Mouse (Mus musculus) ES-E14 (cell line): ENCODE measurements around the gene Dnajc5g. TPM values are rescaled to one million over a fixed set of nuclear protein-coding genes. Genes with fewer than 3 reads are reported as not detected.

Experiments used
- DNase-seq: peaks from one replicate; pipeline ENCODE4 v3.0.0-alpha.2; 2013; ENCODE audit warnings: low read depth, low spot score
- H3K27ac ChIP-seq: 2 replicates; pipeline ENCODE4 v1.5.1; 2012; ENCODE audit warnings: low read depth, mild to moderate bottlenecking, low read length, moderate library complexity, mixed read lengths; ENCODE audit not compliant: poor library complexity, insufficient read depth, severe bottlenecking
- H3K36me3 ChIP-seq: 2 replicates; pipeline ENCODE4 v1.6.1; 2012; ENCODE audit warnings: mild to moderate bottlenecking, low read length, moderate library complexity, mixed read lengths; ENCODE audit not compliant: control insufficient read depth, poor library complexity, insufficient read depth, severe bottlenecking
- H3K4me1 ChIP-seq, 2 experiments: fragments of 150-350 bp in 1 of 2; sonication (generic) in 1 of 2; 2 replicates each; pipeline ENCODE4 v1.6.1; 2012; ENCODE audit warnings: low read length in 2 of 2, mild to moderate bottlenecking in 1 of 2, mixed read lengths in 1 of 2; ENCODE audit not compliant: control insufficient read depth in 2 of 2, insufficient read depth in 2 of 2, poor library complexity in 1 of 2
- H3K4me3 ChIP-seq, 2 experiments: fragments of 150-350 bp in 1 of 2; sonication (generic) in 1 of 2; 2 replicates each; pipeline ENCODE4 v1.5.1; 2012; ENCODE audit warnings: low read length in 2 of 2, low read depth in 1 of 2, mild to moderate bottlenecking in 1 of 2, mixed read lengths in 1 of 2; ENCODE audit not compliant: insufficient read depth in 1 of 2, poor library complexity in 1 of 2, severe bottlenecking in 1 of 2
- H3K9ac ChIP-seq: 2 replicates; pipeline ENCODE4 v1.6.1; 2012; ENCODE audit warnings: low read depth, mild to moderate bottlenecking, low read length, mixed read lengths; ENCODE audit not compliant: poor library complexity, insufficient read depth, severe bottlenecking
- H3K9me3 ChIP-seq: fragments of 150-350 bp; sonication (generic); 2 replicates; pipeline ENCODE4 v1.6.1; 2012; ENCODE audit warnings: low read depth, mild to moderate bottlenecking, low read length; ENCODE audit not compliant: control insufficient read depth, insufficient read depth
- CHD2 ChIP-seq: IDR thresholded peaks from 2 replicates; pipeline ENCODE4 v1.6.1; 2014; ENCODE audit warnings: mild to moderate bottlenecking, low read depth, low read length, inconsistent platforms
- HCFC1 ChIP-seq: IDR thresholded peaks from 2 replicates; pipeline ENCODE4 v1.6.1; 2012; ENCODE audit warnings: low read length, inconsistent platforms, borderline replicate concordance; ENCODE audit not compliant: insufficient read depth
- MAFK ChIP-seq: IDR thresholded peaks from 2 replicates; pipeline ENCODE4 v1.6.1; 2014; ENCODE audit warnings: mild to moderate bottlenecking, low read depth, low read length, inconsistent platforms; ENCODE audit not compliant: insufficient read depth
- ZC3H11A ChIP-seq: IDR thresholded peaks from 2 replicates; pipeline ENCODE4 v1.6.1; 2012; ENCODE audit warnings: low read depth, mild to moderate bottlenecking, inconsistent platforms, low read length, borderline replicate concordance
- ZNF384 ChIP-seq: IDR thresholded peaks from 2 replicates; pipeline ENCODE4 v1.6.1; 2012; ENCODE audit warnings: low read depth, low read length, inconsistent platforms
- in situ Hi-C, 2 experiments: fragments of 600-800 bp; cut with MboI; formaldehyde crosslinking; loops; one replicate each; pipeline ENCODE4 v1.15.1; 2025; ENCODE audit warnings: low sequenced_read_pairs in 2 of 2, inconsistent platforms in 1 of 2; ENCODE audit not compliant: unreplicated experiment in 2 of 2
- total RNA-seq: library from RNA; depleted of rRNA; stranded (reverse); fragments of 300-350 nt; gene quantifications from 2 replicates; pipeline ENCODE4 v1.2.3, GENCODE M21; 2012

The Dnajc5g gene
- total RNA-seq, 1 experiment: 0.67 TPM

DNA sequence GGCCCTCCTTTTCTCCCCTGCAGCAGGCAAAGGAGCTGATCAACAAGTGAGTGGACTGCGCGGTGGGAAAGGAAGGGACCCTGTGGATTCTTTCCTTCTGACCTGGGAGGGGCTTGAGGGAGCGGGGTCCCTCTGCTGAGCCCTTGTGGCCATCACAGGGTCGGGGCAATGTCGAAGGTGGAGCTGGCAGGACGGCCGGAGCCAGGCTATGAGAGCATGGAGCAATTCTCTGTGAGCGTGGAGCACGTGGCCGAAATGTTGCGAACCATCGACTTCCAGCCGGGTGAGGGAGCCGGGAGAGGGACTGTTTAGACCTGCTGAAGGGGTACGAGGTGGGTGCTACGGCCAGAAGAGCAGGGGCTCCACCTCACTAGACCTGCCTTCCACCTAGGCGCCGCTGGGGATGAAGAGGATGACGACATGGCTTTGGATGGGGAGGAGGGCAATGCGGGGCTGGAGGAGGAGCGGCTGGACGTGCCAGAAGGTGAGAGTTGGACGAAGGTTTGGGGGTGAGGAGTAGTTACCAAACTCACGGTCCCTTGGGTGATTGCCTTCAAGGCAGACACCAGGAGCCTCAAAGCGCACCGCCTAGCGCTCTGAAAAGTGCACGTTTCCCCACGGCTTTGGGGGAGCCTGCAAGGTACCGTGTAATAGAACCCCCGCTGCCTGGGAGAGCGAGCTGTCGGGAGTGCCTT lies 30.8 kb downstream of the Dnajc5g start:
- Histone ChIP-seq H3K9ac (no peak overlapping the region), H3K4me1 (peaks cover 0 to 8% of the 10 kb centered on the region in 2 experiments; a peak in 1 of 4 replicates), H3K27ac (no peak overlapping the region), H3K4me3 (peak overlapping the region; percentile 62 to 64; a peak in 3 of 4 replicates), H3K9me3 (no peaks in the 10 kb centered on the region), H3K36me3 (0 out of 2 replicates have a peak, but pooled peaks cover 3% of the 10 kb centered on the region)
- TF ChIP-seq MAFK (no peak), ZC3H11A (no peak), CHD2 (no peak), ZNF384 (no peak), HCFC1 (no peak)
- in situ Hi-C loops: no loop called here
- DNase-seq: no peak

DNA sequence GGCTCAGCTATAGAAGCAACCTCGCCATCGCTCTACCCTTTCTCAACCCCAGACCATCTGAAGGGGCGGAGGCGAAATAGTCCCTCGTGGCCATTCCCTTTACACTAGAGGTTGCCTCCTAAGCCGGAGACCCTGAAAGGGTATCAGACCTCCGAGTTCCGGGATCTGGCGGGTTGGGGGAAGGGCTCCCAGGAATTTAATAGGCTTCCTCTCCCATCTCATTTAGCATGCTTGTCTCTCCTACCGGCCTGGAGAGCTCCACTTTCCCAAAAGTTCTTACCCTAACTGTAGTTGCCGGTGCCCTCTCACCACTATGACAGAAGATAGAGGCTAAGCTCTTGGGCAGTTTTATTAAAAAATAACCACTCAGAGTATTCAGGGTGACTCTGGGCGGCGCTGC lies 31.6 kb downstream of the Dnajc5g start:
- in situ Hi-C loops: no loop called here
- DNase-seq: no peak
- no peak overlapping the region for H3K9ac ChIP-seq
- H3K36me3 ChIP-seq: 0 out of 2 replicates have a peak, but pooled peaks cover 3% of the 10 kb centered on the region
- H3K9me3 ChIP-seq: no peaks in the 10 kb centered on the region
- TF ChIP-seq ZNF384: no peak
- no peak for TF ChIP-seq CHD2
- no peak for TF ChIP-seq ZC3H11A
- no peak for TF ChIP-seq HCFC1
- no peak for TF ChIP-seq MAFK
- H3K27ac ChIP-seq: no peak overlapping the region
- H3K4me3 ChIP-seq: peak overlapping the region; percentile 62 to 64
- H3K4me1 ChIP-seq: peaks cover 0 to 8% of the 10 kb centered on the region in 2 experiments; a peak in 1 of 4 replicates

DNA sequence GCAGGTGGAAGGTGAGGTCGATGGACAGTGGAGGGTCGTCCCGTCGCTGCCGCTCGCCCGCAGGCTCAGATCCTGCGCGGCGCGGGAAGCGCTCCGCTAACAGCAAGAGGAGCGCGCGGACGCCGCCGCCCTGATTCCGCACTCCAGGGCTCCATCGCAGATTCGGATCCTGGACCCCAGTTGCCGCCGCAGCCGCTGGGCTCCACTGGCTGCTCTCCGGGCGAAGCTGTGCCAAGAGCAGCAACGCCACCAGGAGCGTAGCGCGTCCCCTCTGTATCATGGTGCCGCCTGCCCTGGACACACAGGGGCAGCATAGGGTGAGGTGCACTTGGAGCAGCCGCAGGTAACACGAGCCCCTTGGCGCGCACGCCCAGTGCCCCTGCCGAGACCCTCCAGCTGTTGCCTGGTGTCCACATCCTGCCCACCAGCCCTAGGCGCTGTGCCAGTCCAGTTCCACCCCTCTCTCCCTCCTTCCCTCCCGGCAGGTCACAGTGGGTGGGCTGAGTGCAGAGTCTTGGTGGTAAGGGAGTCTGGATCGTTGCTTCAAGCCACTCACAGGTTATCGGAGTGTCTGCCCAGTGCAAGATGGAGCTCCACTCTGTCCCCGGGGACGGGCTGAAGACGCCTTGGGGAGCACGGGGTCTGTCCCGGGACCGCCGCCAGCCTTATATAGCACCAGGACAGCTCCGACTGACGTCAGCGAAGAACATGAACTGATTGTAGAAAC lies 32.3 kb downstream of the Dnajc5g start, which contains the start of gene Ucn:
Ucn (minus strand) TSS at position 589 of the 727 bp plus-strand sequence.
- peaks cover 0 to 8% of the 10 kb centered on the region in 2 experiments; a peak in 1 of 4 replicates for H3K4me1 ChIP-seq
- TF ChIP-seq MAFK: no peak
- TF ChIP-seq CHD2: no peak
- TF ChIP-seq ZC3H11A: no peak
- no peak for TF ChIP-seq HCFC1
- no peak for TF ChIP-seq ZNF384
- no peak for DNase-seq
- in situ Hi-C loops: no loop called here
- 0 out of 2 replicates have a peak, but pooled peaks cover 3% of the 10 kb centered on the region for H3K36me3 ChIP-seq
- peak within 1 kb of the TSS; percentile 26; the same call in 1 of the 2 replicates for H3K9ac ChIP-seq
- no peaks in the 10 kb centered on the region for H3K9me3 ChIP-seq
- peak within 1 kb of the TSS; percentile 62 to 64 for H3K4me3 ChIP-seq
- H3K27ac ChIP-seq: no peak within 1 kb of the TSS

DNA sequence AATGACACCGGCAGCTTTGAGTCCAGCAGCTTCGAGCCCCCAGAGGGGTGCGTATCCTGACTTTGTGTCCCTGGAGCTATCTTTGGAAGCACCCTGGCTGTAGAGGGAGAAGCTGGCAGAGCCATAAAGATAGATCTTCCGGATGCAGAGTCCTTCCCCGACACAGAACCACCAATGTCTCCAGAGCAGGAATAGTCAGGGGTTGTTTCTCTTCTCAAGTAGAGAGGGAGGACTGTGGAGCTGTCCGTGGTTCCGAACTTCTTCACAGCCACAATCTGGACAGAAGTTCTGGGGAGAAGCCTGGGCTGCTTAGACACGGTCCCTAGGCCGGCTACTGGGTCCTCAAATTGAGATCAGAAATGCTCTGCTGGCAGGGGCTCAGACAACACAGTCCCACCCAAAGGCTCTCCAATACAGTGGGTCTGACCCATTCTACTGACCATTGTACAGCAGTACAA lies 32.9 kb downstream of the Dnajc5g start:
- Histone ChIP-seq H3K36me3 (0 out of 2 replicates have a peak, but pooled peaks cover 3% of the 10 kb centered on the region), H3K9ac (no peak overlapping the region), H3K9me3 (no peaks in the 10 kb centered on the region), H3K27ac (no peak overlapping the region), H3K4me1 (peaks cover 0 to 8% of the 10 kb centered on the region in 2 experiments; a peak in 1 of 4 replicates), H3K4me3 (peak overlapping the region; percentile 62 to 64; a peak in 3 of 4 replicates)
- in situ Hi-C loops: no loop called here
- no peak for DNase-seq
- TF ChIP-seq HCFC1 (no peak), CHD2 (no peak), MAFK (no peak), ZNF384 (no peak), ZC3H11A (no peak)
